Mouse (Mus musculus): Measurements from ENCODE around the gene Tnf. TPM values are rescaled to one million over a fixed set of nuclear protein-coding genes. Genes with fewer than 3 reads are reported as not detected.

Tnf gene
- polyA plus RNA-seq, 1 experiment from 2014 or later, result 5.7 TPM

DNA sequence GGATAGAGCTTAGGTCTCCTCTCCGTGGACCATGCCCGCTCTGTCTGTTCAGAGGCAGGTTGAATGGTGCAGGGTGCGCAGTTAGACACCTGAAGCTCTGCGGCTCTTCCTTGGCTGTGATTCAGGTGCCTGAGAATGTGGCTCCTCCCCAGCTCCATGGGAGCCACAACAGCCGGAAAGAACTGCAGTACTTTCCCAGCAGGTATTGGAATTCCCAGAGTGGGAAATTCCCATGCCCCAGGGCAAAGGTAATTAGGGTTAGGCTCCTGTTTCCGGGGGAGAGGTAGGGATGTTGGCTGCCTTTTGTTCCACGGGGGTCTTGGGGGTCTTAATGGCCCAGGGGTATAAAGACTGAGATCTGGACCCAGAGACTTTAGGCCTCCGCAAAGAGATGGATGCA, 2.9 kb downstream of the Tnf start:
- no peak for DNase-seq (ENCODE audit: low spot score)

DNA sequence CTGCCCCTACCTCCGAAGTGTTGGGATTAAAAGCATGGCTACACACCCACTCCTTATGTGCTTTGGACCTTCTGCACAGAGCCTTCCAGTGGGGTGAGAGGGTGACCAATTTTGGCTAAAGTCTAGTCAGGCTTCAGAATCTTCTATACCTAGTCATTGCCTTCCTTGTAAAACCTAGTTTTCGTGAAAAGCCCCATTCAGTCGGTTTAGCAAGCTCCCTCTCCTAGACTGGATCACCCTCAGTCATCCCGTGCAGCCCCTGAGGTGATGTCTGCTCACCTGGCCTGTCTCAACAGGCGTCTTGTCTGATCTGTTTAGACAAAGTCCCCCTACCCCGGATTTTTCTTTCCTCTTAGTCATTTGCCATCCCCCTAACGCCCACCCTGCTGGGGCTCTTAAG, 3.8 kb downstream of the Tnf start:
- DNase-seq (ENCODE audit: low spot score), result no peak

DNA sequence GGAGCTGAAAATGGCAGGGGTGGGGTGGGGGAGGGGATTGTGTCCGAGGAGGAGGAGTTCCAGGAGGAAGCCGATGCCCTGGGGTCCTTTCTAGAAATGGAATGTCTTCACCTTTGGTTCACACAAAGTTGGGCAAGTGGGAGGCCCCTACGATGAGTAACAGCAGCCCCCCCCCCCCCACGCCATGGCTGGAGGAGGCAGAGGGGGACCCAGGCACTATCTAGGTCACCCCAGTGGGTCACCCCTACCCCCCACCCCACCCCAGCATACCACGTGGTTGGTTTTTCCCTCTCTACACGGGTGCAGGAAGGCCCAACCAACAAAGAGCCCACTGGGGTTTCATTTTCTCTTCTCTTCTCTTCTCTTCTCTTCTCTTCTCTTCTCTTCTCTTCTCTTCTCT, 4.7 kb downstream of the Tnf start:
- peak; percentile 67 for DNase-seq (ENCODE audit: low spot score)

DNA sequence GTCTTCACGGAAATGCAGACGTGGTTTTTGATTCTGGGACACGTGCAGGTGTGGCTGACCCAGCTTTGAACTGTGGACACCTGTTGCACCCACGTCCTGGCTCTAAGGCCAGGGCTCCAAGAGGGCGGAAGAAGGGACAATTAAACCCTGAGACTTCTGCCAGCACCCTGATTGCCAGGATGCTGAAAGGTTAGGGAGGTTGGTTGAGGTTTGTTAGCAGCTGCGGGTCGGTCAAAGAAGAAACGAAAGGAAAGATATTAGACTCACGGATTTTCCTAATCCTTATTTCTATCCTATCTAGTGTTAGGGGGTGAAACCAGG, 5.5 kb downstream of the Tnf start:
- DNase-seq (ENCODE audit: low spot score), result peak; percentile 35

DNA sequence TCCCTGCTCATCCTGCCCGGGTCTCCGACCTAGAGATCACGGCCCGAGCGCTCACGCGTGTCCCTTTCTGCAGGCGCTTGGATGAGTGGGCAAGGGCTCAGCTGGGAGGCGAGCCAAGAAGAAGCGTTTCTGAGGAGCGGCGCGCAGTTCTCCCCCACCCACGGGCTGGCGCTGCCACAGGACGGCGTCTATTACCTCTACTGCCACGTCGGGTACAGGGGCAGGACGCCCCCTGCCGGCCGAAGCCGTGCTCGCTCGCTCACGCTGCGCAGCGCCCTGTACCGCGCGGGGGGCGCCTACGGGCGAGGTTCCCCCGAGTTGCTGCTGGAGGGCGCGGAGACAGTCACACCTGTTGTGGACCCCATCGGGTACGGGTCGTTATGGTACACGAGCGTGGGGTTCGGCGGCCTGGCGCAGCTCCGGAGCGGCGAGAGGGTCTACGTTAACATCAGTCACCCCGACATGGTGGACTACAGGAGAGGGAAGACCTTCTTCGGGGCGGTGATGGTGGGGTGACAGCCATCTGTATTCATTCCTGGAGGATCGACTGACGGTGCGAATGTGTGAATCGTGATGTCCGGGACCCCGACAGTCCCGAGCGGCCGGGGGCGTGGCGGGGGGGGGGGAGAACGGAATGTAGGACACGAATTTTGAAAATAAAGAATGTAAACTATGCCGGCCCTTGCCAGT, 6.0 kb downstream of the Tnf start:
- DNase-seq (ENCODE audit: low spot score), result peak; percentile 95

DNA sequence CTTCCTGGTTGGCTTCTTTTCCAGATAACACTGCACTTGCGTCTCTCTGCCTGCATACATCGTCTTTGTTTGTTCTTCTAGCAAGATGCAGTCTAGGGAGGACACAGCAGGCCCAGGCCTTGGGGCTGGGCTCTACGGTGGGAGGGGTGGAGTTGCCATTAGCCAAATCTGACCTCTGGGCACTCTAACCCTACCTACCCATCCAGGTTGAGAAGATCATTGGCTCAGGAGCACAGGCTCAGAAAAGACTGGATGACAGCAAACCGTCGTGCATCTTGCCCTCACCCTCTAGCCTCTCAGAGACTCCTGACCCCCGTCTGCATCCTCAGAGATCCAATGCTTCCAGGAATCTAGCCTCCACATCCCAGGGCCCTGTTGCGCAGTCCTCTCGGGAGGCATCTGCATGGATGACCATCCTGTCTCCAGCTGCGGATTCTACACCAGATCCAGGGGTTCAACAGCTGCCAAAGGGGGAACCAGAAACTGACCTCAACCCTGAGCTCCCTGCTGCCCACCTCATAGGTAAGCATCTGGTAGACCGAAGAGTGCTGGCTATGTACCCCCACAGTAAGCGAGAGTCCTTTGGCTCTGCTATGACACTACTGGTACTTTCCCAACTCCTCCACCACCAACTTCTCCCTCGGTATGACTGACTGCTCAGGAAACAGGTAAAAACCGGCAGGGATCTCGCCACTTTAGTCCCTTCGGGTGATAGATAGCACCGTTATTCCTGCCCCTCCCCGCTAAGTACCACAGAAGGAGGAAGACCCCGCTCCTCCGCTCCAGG, 6.8 kb downstream of the Tnf start:
- peak; percentile 31 for DNase-seq (ENCODE audit: low spot score)

DNA sequence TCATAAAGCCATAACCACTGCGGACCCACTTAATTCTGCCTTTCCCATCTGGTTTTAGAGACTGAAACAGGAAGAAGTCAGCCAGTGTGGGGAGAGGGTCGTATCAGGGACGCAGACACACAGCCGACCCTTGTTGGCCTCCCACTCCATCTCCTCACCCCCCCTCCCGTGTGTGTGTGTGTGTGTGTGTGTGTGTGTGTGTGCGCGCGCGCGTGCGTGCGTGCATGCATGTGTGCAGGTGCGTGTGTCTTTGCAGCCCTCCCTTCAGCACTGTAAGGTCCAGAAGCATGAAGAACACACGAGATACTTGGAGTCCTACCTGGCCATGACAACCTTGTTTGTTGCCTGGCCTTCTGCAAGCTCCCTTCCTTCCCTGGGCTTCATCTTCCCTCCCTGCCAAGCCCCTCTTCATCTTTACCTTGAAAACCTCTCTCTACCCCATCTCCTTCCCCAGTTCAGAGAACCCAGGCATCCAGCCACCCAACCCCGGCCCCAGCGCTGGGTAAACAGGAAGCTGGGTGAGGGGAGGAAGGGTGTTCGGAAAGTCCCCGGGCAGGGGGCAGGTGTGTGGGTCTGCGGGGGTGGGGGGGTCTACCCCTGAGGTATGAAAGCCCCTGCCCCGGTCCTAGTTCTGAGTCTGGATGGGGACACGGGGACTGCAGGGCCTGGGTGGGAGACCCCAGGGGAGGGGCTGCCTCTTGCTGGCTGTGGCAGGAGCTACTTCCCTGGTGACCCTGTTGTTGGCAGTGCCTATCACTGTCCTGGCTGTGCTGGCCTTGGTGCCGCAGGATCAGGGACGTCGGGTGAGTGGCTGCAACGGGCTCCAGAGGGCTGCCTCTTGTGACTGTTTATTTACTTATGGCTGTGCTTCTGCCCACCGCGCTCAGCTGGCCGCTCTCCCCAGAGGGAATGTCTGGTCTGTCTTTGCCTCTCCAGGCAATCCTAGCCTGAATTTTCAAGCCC, 7.6 kb downstream of the Tnf start, which contains the start of gene Ltb:
Gene Ltb, plus strand, starts transcription at position 559 of the 963 bp plus-strand sequence.
- peak; percentile 90 for DNase-seq (ENCODE audit: low spot score)

DNA sequence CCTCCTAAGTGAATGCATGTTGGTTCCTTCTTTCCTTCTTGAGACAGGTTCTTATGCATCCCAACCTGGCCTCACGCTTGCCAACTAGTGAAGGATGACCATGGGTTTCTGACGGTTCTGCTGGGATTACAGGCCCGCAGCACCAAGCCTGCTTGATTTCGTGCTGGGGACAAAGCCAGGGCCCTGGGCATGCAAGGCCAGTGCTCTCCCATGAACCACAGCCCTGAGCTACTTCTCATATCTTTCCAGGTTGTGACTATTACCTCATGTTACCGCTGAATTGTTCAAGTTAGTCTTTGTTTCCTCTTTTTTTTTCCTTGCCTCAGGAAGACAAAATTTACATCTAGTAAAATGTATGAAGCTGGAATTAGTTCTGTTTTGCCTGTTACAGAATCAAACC, 8.9 kb downstream of the Tnf start:
- DNase-seq (ENCODE audit: low spot score), result no peak

DNA sequence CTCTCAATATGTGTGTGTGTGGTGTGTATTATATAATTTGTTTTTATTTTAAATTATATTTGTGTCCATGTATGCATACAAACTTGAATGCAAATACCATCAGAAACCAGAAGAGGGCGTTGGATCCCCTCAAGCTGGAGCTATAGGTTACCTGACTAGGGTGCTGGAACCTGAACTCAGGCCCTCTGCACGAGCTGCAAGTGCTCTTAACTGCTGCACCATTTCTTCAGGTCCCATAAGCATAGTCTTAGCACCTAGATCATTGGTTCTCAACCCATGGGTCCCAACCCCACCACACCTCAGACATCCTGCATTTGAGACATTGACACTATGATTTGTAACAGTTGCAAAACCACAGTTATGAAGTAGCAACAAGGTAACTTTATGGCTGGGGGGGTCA, 10.1 kb downstream of the Tnf start:
- no peak for DNase-seq (ENCODE audit: low spot score)

DNA sequence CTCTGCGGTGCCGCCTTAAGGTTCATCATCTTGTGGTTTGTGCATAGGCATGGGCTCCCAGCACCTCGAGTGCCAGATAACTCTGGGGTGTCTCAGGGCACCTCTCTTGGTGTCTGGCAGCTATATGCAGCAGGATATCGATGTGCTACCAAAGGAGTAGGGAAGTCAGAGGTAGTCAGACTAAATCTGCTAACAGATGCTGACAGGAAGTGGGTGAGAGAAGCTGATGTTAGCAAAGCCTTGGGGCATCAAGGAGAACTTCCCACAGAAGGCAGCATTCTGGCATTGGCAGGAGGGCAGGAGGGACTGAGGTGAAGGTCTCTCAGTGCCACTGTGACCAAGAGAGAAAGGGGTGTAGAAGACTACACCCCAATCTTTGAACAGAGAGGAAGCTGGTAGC, 11.7 kb downstream of the Tnf start:
- peak; percentile 73 for DNase-seq (ENCODE audit: low spot score)

DNA sequence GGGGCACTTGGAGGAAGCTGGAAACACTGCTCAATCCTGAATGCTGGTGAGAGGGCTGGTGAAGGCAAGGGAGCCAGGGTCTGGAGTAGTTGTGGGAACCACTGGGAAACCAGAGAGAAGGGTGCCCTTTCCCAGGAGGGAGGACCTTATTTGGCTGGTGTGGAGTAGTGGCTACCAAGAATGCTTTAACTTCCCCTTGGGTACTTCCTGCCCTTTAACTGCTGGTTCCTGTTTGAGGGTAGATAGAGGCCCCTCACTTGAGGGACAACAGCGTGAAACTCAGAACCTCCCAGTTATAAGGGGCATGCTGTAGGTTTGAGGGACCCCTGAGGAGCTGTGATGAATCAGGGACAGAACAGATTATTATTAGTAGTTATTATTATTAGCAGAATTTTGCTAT, 12.6 kb downstream of the Tnf start:
- peak; percentile 33 for DNase-seq (ENCODE audit: low spot score)

DNA sequence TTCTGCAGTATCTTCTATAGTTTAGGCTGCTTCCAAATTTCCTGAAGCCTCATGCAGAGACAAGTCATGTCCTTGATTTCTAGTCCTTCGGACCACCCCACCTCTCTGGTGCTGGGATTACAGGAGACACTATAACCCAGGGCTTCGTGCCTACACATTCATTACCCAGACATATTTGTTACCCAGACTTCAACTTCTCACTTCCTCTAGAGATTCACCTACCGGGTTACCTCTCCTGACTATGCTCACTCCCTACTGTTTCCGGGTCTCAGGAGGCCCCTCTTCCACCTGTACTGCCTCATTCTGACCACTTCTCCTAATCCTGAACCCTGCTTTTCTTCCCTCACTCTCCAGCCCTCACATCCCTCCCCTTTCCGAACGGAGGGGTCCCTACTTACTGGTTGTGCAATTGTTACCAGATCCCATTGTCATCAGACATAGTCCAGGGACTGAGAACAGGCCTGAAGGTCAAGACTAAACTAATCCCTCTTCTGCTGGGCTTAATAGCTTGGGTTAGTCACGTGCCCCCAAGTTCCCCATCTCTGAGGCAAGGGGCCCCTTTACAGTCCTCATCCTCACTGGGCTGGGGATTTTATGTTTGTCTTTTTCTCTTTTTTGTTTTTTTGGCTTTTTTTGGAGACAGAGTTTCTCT, 13.7 kb downstream of the Tnf start, which contains the start of gene Lst1:
Gene Lst1, minus strand, starts transcription at position 481 of the 652 bp plus-strand sequence.
- DNase-seq (ENCODE audit: low spot score), result no peak

DNA sequence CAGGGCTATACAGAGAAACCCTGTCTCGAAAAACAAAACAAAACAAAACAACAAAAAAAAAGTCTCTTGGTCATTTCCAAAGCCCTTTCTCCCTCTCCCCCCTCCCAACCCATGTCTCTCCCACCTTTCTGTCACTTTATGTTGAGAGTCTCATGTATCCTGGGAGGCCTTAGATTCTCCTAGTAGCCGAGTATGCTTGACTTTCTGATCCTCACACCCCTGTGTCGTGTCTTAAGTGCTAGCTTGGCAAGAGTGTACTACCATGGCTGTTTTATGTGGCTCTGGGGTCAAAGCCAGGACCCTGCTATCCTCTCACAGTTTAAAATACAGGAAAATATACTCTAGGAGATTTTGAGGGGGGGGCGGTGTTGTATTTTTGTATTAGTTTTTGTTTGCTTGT, 14.5 kb downstream of the Tnf start:
- no peak for DNase-seq (ENCODE audit: low spot score)

DNA sequence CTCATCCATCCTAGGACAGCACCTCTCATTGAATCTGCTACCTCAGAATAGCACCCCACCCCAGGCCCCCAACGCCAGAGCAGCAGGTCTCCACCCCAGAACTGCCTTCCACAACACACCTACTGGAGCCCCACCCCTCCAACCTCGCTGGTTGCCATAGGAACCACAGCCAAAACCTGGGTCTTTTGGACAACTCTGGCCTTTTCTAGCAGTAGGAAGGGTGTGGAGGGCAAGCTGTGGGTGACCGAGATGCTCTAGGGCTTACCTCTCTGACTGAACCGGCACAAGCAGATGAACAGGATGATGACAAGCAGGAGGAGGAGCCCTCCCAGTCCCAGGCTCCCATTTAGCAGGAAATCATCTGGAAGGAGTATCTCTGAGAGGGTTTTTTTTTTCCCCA, 15.1 kb downstream of the Tnf start:
- DNase-seq (ENCODE audit: low spot score), result peak; percentile 71

DNA sequence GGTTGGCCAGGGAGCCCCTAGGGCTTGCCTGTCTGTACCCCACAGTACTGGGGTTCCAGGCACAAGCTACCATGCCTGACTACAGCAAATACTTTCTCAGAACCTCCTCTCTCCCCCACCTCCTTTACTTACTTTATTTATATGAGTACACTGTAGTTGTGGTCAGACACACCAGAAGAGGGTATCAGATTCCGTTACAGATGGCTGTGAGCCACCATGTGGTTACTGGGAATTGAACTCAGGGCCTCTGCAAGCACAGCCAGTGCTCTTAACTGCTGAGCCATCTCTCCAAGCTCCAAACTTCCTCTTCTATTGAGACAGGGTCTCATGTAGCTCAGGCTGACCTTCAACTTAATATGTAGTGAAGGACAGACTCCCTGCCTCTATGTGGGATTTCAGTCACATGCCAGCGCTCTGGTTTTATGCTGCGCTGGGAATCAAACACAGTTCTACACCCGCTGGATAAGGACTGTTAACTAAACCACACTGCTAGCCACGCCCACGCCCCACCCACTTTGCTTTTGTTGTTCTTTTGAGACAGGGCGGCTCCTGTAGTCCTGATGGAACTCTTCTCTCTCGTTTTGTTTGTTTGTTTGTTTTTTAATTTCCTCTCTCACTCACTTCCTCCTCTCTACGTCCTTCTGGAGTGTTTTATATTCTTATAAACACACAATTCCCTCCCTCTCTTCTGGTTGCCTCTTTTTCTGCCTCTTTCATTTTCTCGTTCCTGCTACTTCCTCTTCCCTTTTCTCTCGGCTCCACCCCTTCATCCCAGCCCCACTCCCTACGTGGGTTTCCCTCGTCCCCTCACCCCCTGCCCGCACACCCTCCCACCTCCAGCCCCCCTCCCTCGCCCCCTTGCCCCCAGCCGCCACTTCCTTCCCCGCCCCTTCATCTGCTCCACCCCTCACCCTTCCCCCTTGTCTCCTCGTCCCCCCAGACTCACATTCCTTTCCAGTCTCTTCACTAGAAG, 15.9 kb downstream of the Tnf start:
- peak; percentile 85 for DNase-seq (ENCODE audit: low spot score)

DNA sequence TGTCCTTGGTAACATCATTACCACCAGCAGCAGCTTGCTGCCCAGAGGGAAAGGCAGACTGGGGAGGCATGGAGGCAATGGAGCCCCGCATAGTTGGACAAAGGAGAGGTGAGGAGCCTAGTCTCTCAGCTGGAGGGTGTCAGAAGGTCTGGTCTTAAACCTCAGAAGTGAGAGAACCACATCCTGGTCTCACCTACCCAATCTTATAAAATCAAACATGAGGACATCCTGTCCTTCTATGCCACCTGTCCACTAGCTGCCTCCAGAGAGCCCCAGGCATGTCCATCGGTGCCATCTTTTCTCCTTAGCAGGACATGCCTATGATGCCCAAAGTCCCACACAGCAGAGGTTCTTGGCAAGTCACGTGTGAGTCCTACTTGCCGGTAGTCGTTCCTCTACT, 21.7 kb downstream of the Tnf start:
- no peak for DNase-seq (ENCODE audit: low spot score)

DNA sequence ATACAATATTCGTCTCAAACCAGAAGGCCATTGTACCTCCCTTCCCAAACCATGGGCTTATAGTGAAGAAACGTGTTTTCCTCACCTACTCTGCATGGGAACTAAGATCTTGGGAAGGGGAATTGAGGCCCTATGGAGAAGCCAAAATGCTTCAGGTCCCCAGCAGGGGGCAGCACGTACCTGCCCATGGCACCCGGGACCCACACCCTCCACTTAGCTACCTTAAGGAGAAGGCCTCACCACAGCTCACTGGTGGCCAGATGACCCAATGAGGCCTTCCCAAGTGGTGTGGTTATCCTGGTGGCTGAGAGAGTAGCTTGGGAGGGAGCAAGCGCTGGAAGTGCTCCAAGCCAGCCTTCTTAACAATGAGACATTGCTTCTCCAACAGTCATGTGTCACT, 23.3 kb downstream of the Tnf start:
- DNase-seq (ENCODE audit: low spot score), result peak; percentile 80

DNA sequence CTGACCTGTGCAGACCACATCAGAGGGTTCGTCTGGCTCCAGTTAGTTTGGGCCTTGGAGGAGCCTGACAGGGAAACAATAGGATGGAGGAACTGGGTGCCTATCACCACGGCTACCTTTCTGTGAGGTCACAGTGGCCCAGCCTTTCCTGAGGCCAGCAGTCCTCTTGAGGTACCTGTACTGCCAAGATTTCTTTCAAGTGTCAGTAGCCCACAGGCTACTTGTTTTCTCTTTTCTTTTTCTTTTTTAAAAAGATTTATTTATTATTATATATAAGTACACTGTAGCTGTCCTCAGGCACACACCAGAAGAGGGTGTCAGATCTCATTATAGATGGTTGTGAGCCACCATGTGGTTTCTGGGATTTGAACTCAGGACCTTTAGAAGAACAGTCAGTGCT, 25.8 kb downstream of the Tnf start, which contains the start of gene Aif1:
Gene Aif1, minus strand, starts transcription at position 101 of the 400 bp plus-strand sequence.
- no peak for DNase-seq (ENCODE audit: low spot score)

DNA sequence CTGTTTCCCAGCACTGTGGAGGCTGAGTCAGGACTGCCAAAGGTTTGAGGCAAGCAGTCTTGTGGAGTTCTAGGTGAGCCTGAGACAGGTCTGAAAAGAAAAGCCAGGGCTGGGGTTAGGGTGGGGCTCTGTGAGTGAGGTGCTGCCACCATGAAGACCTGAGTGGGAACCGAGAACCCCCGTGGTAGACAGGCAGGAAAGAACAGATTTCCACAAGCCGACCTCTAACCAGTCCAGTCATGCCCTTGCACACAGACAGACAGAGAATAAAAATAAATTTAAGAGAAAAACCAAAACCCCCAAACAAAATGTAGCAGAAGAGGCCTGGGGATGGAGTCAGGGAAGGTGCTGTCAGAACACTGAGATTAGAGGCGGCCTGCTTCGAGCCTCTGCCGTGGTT, 26.4 kb downstream of the Tnf start:
- DNase-seq (ENCODE audit: low spot score), result no peak

All from thymus, postnatal 0 days (tissue).